Mouse (Mus musculus) heart, embryonic 11.5 days (tissue): Measurements from ENCODE around the gene Elmo3. TPM values are rescaled to one million over a fixed set of nuclear protein-coding genes. Genes with fewer than 3 reads are reported as not detected.
"Not testable (repeated sequence)": the region's sequence is repeated elsewhere in the genome, so short reads cannot be mapped to it uniquely, and the experiment has no call there.

ENCODE experiments used
- ATAC-seq: fragments of 200-750 bp; cut with Nextera tagmentation; replicated peaks from 2 replicates; pipeline ENCODE4 v1.8.0; 2017; ENCODE audit warnings: moderate library complexity; ENCODE audit not compliant: insufficient number of reproducible peaks, low FRiP score, low TSS enrichment
- H3K27ac ChIP-seq: fragments of 300-500 bp; sonication (generic); 2 replicates; pipeline ENCODE4 v1.5.1; 2014; ENCODE audit warnings: mild to moderate bottlenecking, low read depth, low read length
- H3K27me3 ChIP-seq: fragments of 300-500 bp; sonication (generic); 2 replicates; pipeline ENCODE4 v1.6.1; 2014; ENCODE audit warnings: mild to moderate bottlenecking, low read length, mixed read lengths; ENCODE audit not compliant: control insufficient read depth, insufficient read depth
- H3K36me3 ChIP-seq: fragments of 300-500 bp; sonication (generic); 2 replicates; pipeline ENCODE4 v1.6.1; 2014; ENCODE audit warnings: mild to moderate bottlenecking, low read length, moderate library complexity, mixed read lengths; ENCODE audit not compliant: control insufficient read depth, insufficient read depth
- H3K4me1 ChIP-seq: fragments of 300-500 bp; sonication (generic); 2 replicates; pipeline ENCODE4 v1.6.1; 2014; ENCODE audit warnings: low read length; ENCODE audit not compliant: control insufficient read depth, insufficient read depth
- H3K4me2 ChIP-seq: fragments of 300-500 bp; sonication (generic); 2 replicates; pipeline ENCODE4 v1.6.1; 2014; ENCODE audit warnings: mild to moderate bottlenecking, moderate library complexity
- H3K4me3 ChIP-seq: fragments of 300-500 bp; sonication (generic); 2 replicates; pipeline ENCODE4 v1.5.1; 2014; ENCODE audit warnings: low read depth, low read length
- H3K9ac ChIP-seq: fragments of 300-500 bp; sonication (generic); 2 replicates; pipeline ENCODE4 v1.6.1; 2014; ENCODE audit warnings: mild to moderate bottlenecking, low read depth, low read length, moderate library complexity
- H3K9me3 ChIP-seq: fragments of 300-500 bp; sonication (generic); replicated peaks from 2 replicates; pipeline ENCODE4 v1.6.1; 2016; ENCODE audit warnings: low read length; ENCODE audit not compliant: control insufficient read depth
- WGBS: fragments of 180-500 bp; shearing (Covaris S2); extraction: QIAGEN DNeasy Blood & Tissue Kit; methylation state at CpG from one replicate; pipeline ENCODE4 v1.1.7; 2014; ENCODE audit not compliant: insufficient replicate concordance; 5-methylcytosine and 5-hydroxymethylcytosine counted together
- polyA plus RNA-seq: library from polyadenylated mRNA; unstranded; fragments of >200 nt; fragmentation: Nextera tagmentation; extraction: Ambion mirVana; gene quantifications from 2 replicates; pipeline ENCODE4 v1.2.1, GENCODE M21; 2014

Elmo3 gene
- polyA plus RNA-seq, 1 experiment from 2014 or later = 4.2 TPM

DNA sequence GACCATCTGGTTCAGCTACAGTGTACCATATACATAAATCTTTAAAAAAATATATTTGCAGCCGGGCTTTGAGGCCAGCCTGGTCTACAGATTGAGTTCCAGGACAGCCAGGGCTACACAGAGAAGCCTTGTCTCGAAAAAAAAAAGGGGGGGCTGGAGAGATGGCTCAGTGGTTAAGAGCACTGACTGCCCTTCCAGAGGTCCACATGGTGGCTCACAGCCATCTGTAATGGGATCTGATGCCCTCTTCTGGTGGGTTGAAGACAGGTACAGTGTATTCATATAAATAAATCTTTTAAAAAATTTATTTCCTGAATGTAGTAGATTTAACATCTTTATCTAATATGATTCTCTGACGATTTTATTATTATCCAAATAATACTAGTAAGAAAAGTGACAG lies 13.6 kb upstream of the Elmo3 start:
- Histone ChIP-seq H3K4me1 (peaks cover 23% of the 10 kb centered on the region), H3K27me3 (peaks cover 16% of the 10 kb centered on the region)
- not testable (repeated sequence) for H3K4me3 ChIP-seq, H3K4me2 ChIP-seq, H3K36me3 ChIP-seq, ATAC-seq, H3K27ac ChIP-seq, H3K9me3 ChIP-seq, H3K9ac ChIP-seq
- 62% methylated on average over 3 of the region's 3 CpGs for WGBS

DNA sequence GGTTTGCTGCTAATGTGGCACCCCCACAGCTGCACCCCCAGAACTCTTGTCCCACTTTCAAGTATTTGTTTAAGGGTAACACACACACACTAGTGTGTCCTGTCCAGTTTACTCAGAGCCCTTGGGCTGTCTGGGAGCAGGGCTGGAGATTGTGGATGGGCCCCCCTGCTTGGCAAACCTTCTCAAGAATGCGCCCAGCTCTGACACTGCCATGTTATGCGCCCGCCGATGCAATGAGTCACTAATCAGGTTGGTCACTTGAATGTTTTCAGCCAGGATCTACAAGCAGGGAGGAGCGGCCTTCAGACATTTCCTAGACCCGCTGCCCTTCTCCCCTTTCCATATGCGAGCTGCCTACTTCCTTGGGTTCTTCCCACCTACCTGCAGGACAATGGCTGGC lies 12.9 kb upstream of the Elmo3 start:
- 68% methylated on average over 7 of the region's 7 CpGs for WGBS
- H3K9me3 ChIP-seq = no peaks in the 10 kb centered on the region
- no peak for ATAC-seq

DNA sequence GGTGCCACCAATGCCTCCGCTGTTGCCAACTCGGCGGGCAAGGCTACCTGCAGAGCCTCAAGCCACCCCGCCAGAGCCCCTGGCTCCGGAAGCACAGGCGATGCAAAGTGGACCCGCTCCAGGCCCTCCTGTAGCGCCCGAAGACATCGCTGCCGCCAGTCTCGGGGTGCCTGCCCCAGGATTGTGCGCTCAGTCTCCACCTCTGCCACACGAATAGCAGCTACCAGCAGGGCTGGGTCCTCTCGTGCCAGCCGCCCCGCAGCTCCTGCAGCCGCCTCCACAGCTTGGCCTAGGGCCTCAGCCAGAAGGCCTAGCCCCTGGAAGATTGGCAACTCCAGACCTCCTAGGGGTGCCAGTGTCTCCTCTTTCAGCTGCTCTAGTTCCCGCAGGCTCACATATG lies 12.0 kb upstream of the Elmo3 start:
- Histone ChIP-seq H3K9me3 (no peaks in the 10 kb centered on the region), H3K27ac (no peak overlapping the region), H3K4me1 (peaks cover 26% of the 10 kb centered on the region), H3K9ac (no peak overlapping the region), H3K4me2 (no peak overlapping the region), H3K4me3 (no peak overlapping the region), H3K27me3 (peaks cover 16% of the 10 kb centered on the region), H3K36me3 (no peaks in the 10 kb centered on the region)
- ATAC-seq = no peak
- 48% methylated on average over 19 of the region's 19 CpGs for WGBS

More for the DNA sequence above, 12.9 kb upstream of the Elmo3 start:
- Histone ChIP-seq H3K4me3 (no peak overlapping the region), H3K4me2 (no peak overlapping the region), H3K27ac (no peak overlapping the region), H3K36me3 (no peaks in the 10 kb centered on the region), H3K9ac (no peak overlapping the region), H3K4me1 (peaks cover 26% of the 10 kb centered on the region), H3K27me3 (peaks cover 16% of the 10 kb centered on the region)

DNA sequence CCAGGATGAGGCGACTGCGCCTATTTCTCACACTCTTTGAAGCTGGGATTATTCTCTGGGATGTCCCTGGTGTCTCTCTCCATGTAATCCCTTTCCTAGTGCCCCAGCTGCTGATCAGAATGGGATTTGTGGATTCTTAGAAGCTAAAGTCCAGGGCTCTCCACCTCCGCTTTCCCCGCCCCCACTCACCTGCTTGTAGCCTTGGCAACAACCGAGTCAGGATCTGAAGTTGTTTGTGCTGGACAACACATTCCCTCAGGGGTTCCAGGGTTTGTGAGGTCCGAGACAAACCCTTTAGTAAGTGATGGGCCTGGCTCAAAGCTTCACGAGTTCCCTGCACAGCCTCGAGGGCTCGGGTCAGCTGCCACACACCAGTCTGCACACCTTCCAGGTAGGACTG lies 10.6 kb upstream of the Elmo3 start:
- Histone ChIP-seq H3K4me3 (no peak overlapping the region), H3K27me3 (peaks cover 15% of the 10 kb centered on the region), H3K9me3 (no peaks in the 10 kb centered on the region), H3K9ac (no peak overlapping the region), H3K4me1 (peaks cover 24% of the 10 kb centered on the region), H3K36me3 (peaks cover 6% of the 10 kb centered on the region; the same call in 1 of the 2 replicates), H3K4me2 (peak overlapping the region; percentile 28), H3K27ac (no peak overlapping the region; the same call in 1 of the 2 replicates)
- no peak for ATAC-seq
- 64% methylated on average over 9 of the region's 9 CpGs for WGBS

DNA sequence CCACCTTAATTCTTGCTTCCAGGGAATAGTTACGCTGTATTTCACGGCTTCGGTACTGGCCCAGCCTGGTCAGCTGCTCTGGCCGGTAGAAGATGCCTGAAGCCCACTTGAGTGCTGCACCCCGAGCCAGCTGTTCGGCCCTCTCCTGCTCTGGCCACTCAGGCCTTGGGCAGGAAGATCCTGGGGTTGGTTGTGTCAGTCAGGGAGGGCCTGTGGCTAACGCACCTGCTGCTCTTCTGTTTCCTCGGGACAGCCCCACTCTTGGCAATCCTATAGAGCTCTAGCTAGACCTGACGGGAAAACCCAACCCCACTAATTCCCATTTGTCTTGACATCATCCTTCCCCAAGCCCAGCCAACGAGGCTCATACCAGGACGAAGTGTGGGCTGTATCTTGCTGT lies 10.1 kb upstream of the Elmo3 start:
- Histone ChIP-seq H3K4me2 (peak overlapping the region; percentile 28), H3K9me3 (no peaks in the 10 kb centered on the region), H3K4me1 (peaks cover 20% of the 10 kb centered on the region), H3K9ac (peak overlapping the region; percentile 44; the same call in 1 of the 2 replicates), H3K27ac (peak overlapping the region; percentile 2; the same call in 1 of the 2 replicates), H3K36me3 (peaks cover 10% of the 10 kb centered on the region), H3K27me3 (peaks cover 11% of the 10 kb centered on the region), H3K4me3 (peak overlapping the region; percentile 20)
- WGBS = 60% methylated on average over 11 of the region's 11 CpGs
- no peak for ATAC-seq

DNA sequence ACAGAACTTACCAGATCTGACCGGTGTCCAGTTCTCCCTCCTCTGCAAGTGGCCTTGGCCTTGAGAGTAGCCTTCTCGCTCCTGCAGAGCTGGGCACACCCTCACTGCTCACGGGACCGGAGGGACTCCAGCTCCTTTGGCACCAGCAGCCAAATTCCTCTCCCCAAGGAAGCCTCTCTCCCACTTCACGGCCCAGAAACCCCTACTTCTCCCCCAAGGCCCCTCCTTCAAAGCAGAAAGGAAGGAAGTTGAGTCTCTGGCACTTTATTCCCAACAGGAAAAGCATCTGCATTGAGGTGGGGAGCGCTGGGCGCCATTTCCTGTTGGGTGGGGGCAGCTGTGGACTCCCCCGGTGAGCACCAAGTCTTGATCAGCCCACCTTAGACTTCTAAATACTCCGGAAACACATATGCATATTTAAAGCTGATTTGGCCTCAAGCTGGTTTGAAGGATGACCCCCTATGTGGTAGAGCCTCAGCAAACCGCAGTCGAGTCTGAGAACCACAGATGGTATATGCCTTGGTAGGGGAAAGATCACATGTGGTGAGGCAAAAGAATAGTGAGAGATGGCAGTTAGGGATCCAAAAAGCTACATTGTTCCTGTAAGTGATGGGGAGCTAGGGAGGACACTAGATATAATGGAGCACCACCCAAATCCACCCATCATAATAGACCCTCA lies 9.4 kb upstream of the Elmo3 start, which contains the start of gene Exoc3l:
TSS of gene Exoc3l (minus strand) at position 207 of the 679 bp plus-strand sequence.
- no peak for ATAC-seq
- peaks cover 5% of the 10 kb centered on the region; the same call in 1 of the 2 replicates for H3K27me3 ChIP-seq
- peak within 1 kb of the TSS; percentile 2; the same call in 1 of the 2 replicates for H3K27ac ChIP-seq
- H3K9me3 ChIP-seq = no peaks in the 10 kb centered on the region
- H3K4me3 ChIP-seq = peak within 1 kb of the TSS; percentile 96
- peaks cover 13% of the 10 kb centered on the region for H3K4me1 ChIP-seq
- H3K36me3 ChIP-seq = peaks cover 18% of the 10 kb centered on the region
- H3K9ac ChIP-seq = peak within 1 kb of the TSS; percentile 96
- WGBS = 45% methylated on average over 11 of the region's 11 CpGs
- H3K4me2 ChIP-seq = peak within 1 kb of the TSS; percentile 83

DNA sequence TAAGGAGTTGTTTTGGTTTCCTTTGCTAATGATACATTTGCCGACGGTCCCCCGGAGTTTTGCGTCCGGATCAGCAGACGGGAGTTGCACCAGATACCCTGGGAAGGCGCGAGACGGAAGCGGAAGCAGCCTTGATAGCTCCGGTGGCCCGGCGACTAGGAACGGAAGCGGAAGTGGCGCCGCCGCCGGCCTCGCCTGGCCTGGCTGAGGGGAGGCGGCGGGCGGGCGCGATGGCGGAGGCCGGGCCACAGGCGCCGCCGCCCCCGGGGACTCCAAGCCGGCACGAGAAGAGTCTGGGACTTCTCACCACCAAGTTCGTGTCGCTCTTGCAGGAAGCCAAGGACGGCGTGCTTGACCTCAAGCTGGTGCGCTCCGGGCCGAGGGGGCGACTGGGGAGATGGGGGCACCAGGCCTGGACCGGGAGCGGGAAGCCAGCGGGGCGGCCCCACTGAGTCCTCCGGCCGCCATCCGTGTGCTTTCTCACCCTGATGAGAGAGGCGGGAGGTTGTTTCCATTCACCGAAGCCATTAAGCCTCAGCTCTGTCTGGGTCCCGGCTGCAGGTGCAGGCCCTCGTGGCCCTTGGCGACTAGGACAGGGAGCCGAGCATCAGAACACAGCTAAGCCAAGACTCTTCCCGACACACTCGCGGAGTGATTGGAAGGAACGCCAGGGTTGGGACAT lies 7.7 kb upstream of the Elmo3 start, which contains the start of gene E2f4:
TSS of gene E2f4 (plus strand) at position 153 of the 682 bp plus-strand sequence.
- H3K27ac ChIP-seq = peak within 1 kb of the TSS; percentile 70
- peak; percentile 80 for ATAC-seq
- H3K4me3 ChIP-seq = peak within 1 kb of the TSS; percentile 96
- H3K9me3 ChIP-seq = no peaks in the 10 kb centered on the region
- under 1% methylated on average over 57 of the region's 58 CpGs for whole genome bisulfite sequencing
- H3K9ac ChIP-seq = peak within 1 kb of the TSS; percentile 96
- H3K36me3 ChIP-seq = peaks cover 32% of the 10 kb centered on the region
- peak within 1 kb of the TSS; percentile 83 for H3K4me2 ChIP-seq
- peaks cover 13% of the 10 kb centered on the region for H3K4me1 ChIP-seq
- H3K27me3 ChIP-seq = peaks cover 5% of the 10 kb centered on the region; the same call in 1 of the 2 replicates

DNA sequence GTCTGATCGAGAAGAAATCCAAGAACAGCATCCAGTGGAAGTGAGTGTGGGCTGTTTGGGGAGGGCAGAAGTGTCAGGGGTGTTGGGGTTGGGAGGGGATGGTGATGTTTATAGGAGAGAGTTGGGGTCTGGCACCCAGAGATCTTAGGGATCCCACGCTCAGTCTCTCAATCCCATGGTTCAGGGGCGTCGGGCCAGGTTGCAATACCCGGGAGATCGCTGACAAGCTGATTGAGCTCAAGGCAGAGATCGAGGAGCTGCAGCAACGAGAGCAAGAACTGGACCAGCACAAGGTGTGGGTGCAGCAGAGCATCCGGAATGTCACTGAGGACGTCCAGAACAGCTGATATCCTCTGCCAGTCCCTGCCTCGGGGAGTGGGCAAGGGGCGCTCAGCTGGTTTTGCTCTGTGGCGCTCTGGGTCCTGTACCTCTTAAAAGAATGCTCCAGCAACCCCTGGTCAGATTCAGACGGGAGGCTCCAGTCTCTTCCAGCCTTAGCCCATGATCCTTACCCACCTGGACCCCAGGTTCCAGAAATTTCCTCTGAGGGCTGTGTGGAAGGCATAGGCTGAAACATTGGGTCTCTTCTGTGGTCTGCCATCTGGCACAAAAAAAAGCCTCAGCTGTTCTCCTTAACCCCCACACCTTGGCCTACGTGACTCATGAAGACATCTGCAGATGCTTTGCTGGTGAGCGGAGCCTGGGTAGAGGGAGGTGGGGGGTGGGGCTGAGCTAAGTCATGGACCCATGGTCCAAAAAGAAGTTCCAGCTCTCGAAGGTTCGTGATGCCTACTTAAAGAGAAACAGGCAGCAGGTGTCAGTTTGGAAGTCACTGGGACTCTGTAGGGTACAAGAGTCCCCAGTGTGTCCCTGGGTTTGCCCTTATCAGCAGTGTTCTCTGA lies 6.8 kb upstream of the Elmo3 start:
- no peak for ATAC-seq
- WGBS = 46% methylated on average over 18 of the region's 18 CpGs
- H3K4me1 ChIP-seq = peaks cover 13% of the 10 kb centered on the region
- H3K9me3 ChIP-seq = no peaks in the 10 kb centered on the region
- peaks cover 36% of the 10 kb centered on the region for H3K36me3 ChIP-seq
- H3K4me3 ChIP-seq = peak overlapping the region; percentile 96
- peaks cover 4% of the 10 kb centered on the region; the same call in 1 of the 2 replicates for H3K27me3 ChIP-seq
- peak overlapping the region; percentile 96 for H3K9ac ChIP-seq
- H3K27ac ChIP-seq = peak overlapping the region; percentile 70; the same call in 1 of the 2 replicates
- peak overlapping the region; percentile 83 for H3K4me2 ChIP-seq
